Mouse (Mus musculus) fat pad, adult 2 months (tissue): ENCODE data around the gene Faf1.
A peak's percentile ranks its signal among the peaks of the same experiment; 100 is the strongest.

Experiments
- DNase-seq: peaks from one replicate; pipeline ENCODE4 v3.0.0-alpha.2; 2011; ENCODE audit warnings: low read depth, low spot score; ENCODE audit errors: extremely low read depth

Gene Faf1

GRCm38 (mm10) chr4:109897810-109898566, 221.6 kb downstream of the Faf1 start:
- no peak for DNase-seq

- DNase-seq: peak; percentile 58
Measured at GRCm38 (mm10) chr4:109901076-109901475, 224.7 kb downstream of the Faf1 start.

GRCm38 (mm10) chr4:109904487-109904886, 228.1 kb downstream of the Faf1 start:
- no peak for DNase-seq

GRCm38 (mm10) chr4:109929058-109929457, 252.7 kb downstream of the Faf1 start:
- DNase-seq: no peak

GRCm38 (mm10) chr4:109930445-109930844, 254.1 kb downstream of the Faf1 start:
- no peak for DNase-seq

- no peak for DNase-seq
Measured at GRCm38 (mm10) chr4:109930935-109931334, 254.5 kb downstream of the Faf1 start.

GRCm38 (mm10) chr4:109936557-109936956, 260.2 kb downstream of the Faf1 start:
- DNase-seq: no peak

- DNase-seq: no peak
Measured at GRCm38 (mm10) chr4:109939291-109939690, 262.9 kb downstream of the Faf1 start.

GRCm38 (mm10) chr4:109945554-109945953, 269.2 kb downstream of the Faf1 start:
- no peak for DNase-seq

- no peak for DNase-seq
Measured at GRCm38 (mm10) chr4:109949307-109949706, 272.9 kb downstream of the Faf1 start.

GRCm38 (mm10) chr4:109953509-109953908, 277.1 kb downstream of the Faf1 start:
- no peak for DNase-seq

GRCm38 (mm10) chr4:109960201-109960935, 284.0 kb downstream of the Faf1 start:
- no peak for DNase-seq

GRCm38 (mm10) chr4:109963570-109964279, 287.3 kb downstream of the Faf1 start:
- DNase-seq: no peak

- DNase-seq: no peak
Measured at GRCm38 (mm10) chr4:109969561-109969960, 293.2 kb downstream of the Faf1 start.

- DNase-seq: no peak
Measured at GRCm38 (mm10) chr4:109973991-109974654, 297.7 kb downstream of the Faf1 start.

- no peak for DNase-seq
Measured at GRCm38 (mm10) chr4:109974655-109975380, 298.4 kb downstream of the Faf1 start.

GRCm38 (mm10) chr4:109975381-109976240, 299.2 kb downstream of the Faf1 start:
- DNase-seq: no peak

GRCm38 (mm10) chr4:109976273-109977147, 300.1 kb downstream of the Faf1 start:
- no peak for DNase-seq
